Mouse (Mus musculus): ENCODE data around the gene Retnlb.

- TF ChIP-seq HCFC1 (IDR thresholded peaks at IDR 0.05; ENCODE audit: borderline replicate concordance, insufficient read depth, low read length) (no peak), CHD2 (IDR thresholded peaks at IDR 0.05; ENCODE audit: low read depth, low read length) (no peak)
Observed at GRCm38 (mm10) chr16:48806521-48806920, 10.1 kb upstream of the Retnlb start.

Measured in ES-E14 (cell line).